In genomic region chr12:5252569-5252968, GRCm38 (mm10) we compare ENCODE assay signal across 22 mouse cellular contexts.
DNase-seq lines count a peak whose midpoint lies in the region; ATAC-seq and TF ChIP-seq lines count a peak whose summit lies in the region.
"Had no signal": no experiment of that assay in that cellular context is flagged by ENCODE, and none has a peak within 500 bp of the region (broad histone marks: within the 10 kb centered on the region; RNA-seq: fewer than 3 reads in every experiment).

No protein-coding gene starts in this region.

- no peak for DNase-seq in forebrain, postnatal 0 days
- DNase-seq in left cerebral cortex, adult 2 months (ENCODE audit: extremely low spot score in 1 of 2, low spot score in 2 of 2) = no peak
- no peak for DNase-seq in left cerebral cortex, postnatal 25 days (ENCODE audit: low spot score in 2 of 2)
- no peak for DNase-seq in T-cell, adult 2 months (ENCODE audit: low spot score)
- DNase-seq in liver, postnatal 0 days = no peak
- DNase-seq: adrenal gland, postnatal 25 days; cerebellum, adult 11 months; heart, postnatal 4 days; kidney, adult 8-10 months; kidney, postnatal 10 days; lung, adult 18-20 months; lung, postnatal 10 days had no signal

- ATAC-seq in forebrain, embryonic 13.5 days = no peak
- no peak for ATAC-seq in forebrain, postnatal 0 days
- no peak for ATAC-seq in forebrain, embryonic 15.5 days (replicated peaks)
- no peak for ATAC-seq in liver, postnatal 0 days
- ATAC-seq: intestine, embryonic 15.5 days had no signal

- H3K4me1 ChIP-seq in forebrain, embryonic 13.5 days = peaks cover 42% of the 10 kb centered on the region
- 0 out of 2 replicates have a peak, but pooled peaks cover 10% of the 10 kb centered on the region for H3K4me1 ChIP-seq in forebrain, postnatal 0 days (ENCODE audit: insufficient read depth)
- H3K4me1 ChIP-seq in forebrain, embryonic 15.5 days = peaks cover 38% of the 10 kb centered on the region
- peaks cover 47% of the 10 kb centered on the region for H3K4me1 ChIP-seq in olfactory bulb, adult 2 months (ENCODE audit: control insufficient read depth, insufficient read depth, low read length)
- no peaks in the 10 kb centered on the region for H3K4me1 ChIP-seq in liver, postnatal 0 days (ENCODE audit: insufficient read depth)

- no peak overlapping the region for H3K4me2 ChIP-seq in forebrain, embryonic 13.5 days
- no peak overlapping the region for H3K4me2 ChIP-seq in forebrain, postnatal 0 days (ENCODE audit: low read depth)
- H3K4me2 ChIP-seq in forebrain, embryonic 15.5 days (replicated peaks) = no peak overlapping the region
- no peak overlapping the region for H3K4me2 ChIP-seq in liver, postnatal 0 days (ENCODE audit: low read depth, low read length)
- H3K4me2 ChIP-seq: heart, embryonic 15.5 days; intestine, embryonic 15.5 days; limb, embryonic 12.5 days; liver, embryonic 11.5 days; midbrain, embryonic 12.5 days; neural tube, embryonic 13.5 days had no signal

- H3K9ac ChIP-seq in forebrain, embryonic 13.5 days = no peak overlapping the region
- H3K9ac ChIP-seq in forebrain, postnatal 0 days = no peak overlapping the region
- H3K9ac ChIP-seq in forebrain, embryonic 15.5 days (replicated peaks) = no peak overlapping the region
- no peak overlapping the region for H3K9ac ChIP-seq in liver, postnatal 0 days (replicated peaks)
- H3K9ac ChIP-seq: heart, embryonic 15.5 days; intestine, embryonic 15.5 days; limb, embryonic 12.5 days; midbrain, embryonic 12.5 days; neural tube, embryonic 13.5 days had no signal

- H3K27ac ChIP-seq in forebrain, embryonic 13.5 days = peak overlapping the region; percentile 75
- H3K27ac ChIP-seq in forebrain, postnatal 0 days (ENCODE audit: low read depth, low read length) = no peak overlapping the region
- H3K27ac ChIP-seq in left cerebral cortex, adult 2 months = 0 out of 2 replicates have a peak overlapping the region, but pooled peaks have one; percentile 6
- peak overlapping the region; percentile 73; the same call in 1 of the 2 replicates for H3K27ac ChIP-seq in forebrain, embryonic 15.5 days (replicated peaks)
- H3K27ac ChIP-seq in olfactory bulb, adult 2 months (ENCODE audit: insufficient read depth, low read depth, low read length) = peak overlapping the region; percentile 41
- H3K27ac ChIP-seq in liver, postnatal 0 days (ENCODE audit: low read depth) = no peak overlapping the region
- H3K27ac ChIP-seq: heart, embryonic 15.5 days; limb, embryonic 12.5 days had no signal

- H3K4me3 ChIP-seq in forebrain, embryonic 13.5 days = no peak overlapping the region
- H3K4me3 ChIP-seq in forebrain, postnatal 0 days (ENCODE audit: low read depth, low read length) = no peak overlapping the region
- H3K4me3 ChIP-seq in left cerebral cortex, adult 2 months = no peak overlapping the region
- no peak overlapping the region for H3K4me3 ChIP-seq in forebrain, embryonic 15.5 days
- H3K4me3 ChIP-seq in olfactory bulb, adult 2 months (ENCODE audit: insufficient read depth, low read depth, low read length) = no peak overlapping the region
- no peak overlapping the region for H3K4me3 ChIP-seq in liver, postnatal 0 days (ENCODE audit: low read depth, low read length)
- H3K4me3 ChIP-seq: heart, embryonic 15.5 days; intestine, embryonic 15.5 days; limb, embryonic 12.5 days; midbrain, embryonic 12.5 days; myocyte; neural tube, embryonic 13.5 days had no signal

- TF ChIP-seq EP300 in liver, postnatal 0 days (IDR thresholded peaks at IDR 0.05; ENCODE audit: low read depth) = no peak

- no peaks in the 10 kb centered on the region for H3K36me3 ChIP-seq in forebrain, embryonic 13.5 days (ENCODE audit: poor library complexity, severe bottlenecking)
- H3K36me3 ChIP-seq in forebrain, postnatal 0 days (ENCODE audit: insufficient read depth) = no peaks in the 10 kb centered on the region
- no peaks in the 10 kb centered on the region for H3K36me3 ChIP-seq in forebrain, embryonic 15.5 days
- H3K36me3 ChIP-seq in liver, postnatal 0 days (replicated peaks; ENCODE audit: insufficient read depth, low read length) = no peaks in the 10 kb centered on the region
- H3K36me3 ChIP-seq: heart, embryonic 15.5 days; intestine, embryonic 15.5 days; limb, embryonic 12.5 days; midbrain, embryonic 12.5 days; neural tube, embryonic 13.5 days had no signal

- TF ChIP-seq CTCF in forebrain, postnatal 0 days (IDR thresholded peaks at IDR 0.05; ENCODE audit: low read depth) = no peak
- TF ChIP-seq CTCF in left cerebral cortex, adult 2 months (IDR thresholded peaks at IDR 0.05) = no peak
- TF ChIP-seq CTCF in olfactory bulb, adult 2 months (IDR thresholded peaks at IDR 0.05; ENCODE audit: insufficient read depth, low read depth, low read length) = no peak
- TF ChIP-seq CTCF in liver, postnatal 0 days (IDR thresholded peaks at IDR 0.05; ENCODE audit: low read depth) = no peak

- H3K27me3 ChIP-seq in forebrain, embryonic 13.5 days = no peaks in the 10 kb centered on the region
- no peaks in the 10 kb centered on the region for H3K27me3 ChIP-seq in forebrain, postnatal 0 days (ENCODE audit: insufficient read depth, low read length)
- no peaks in the 10 kb centered on the region for H3K27me3 ChIP-seq in forebrain, embryonic 15.5 days
- no peaks in the 10 kb centered on the region for H3K27me3 ChIP-seq in liver, postnatal 0 days (ENCODE audit: insufficient read depth, low read length)
- H3K27me3 ChIP-seq: heart, embryonic 15.5 days; intestine, embryonic 15.5 days; limb, embryonic 12.5 days; midbrain, embryonic 12.5 days; neural tube, embryonic 13.5 days had no signal

- WGBS in forebrain, embryonic 13.5 days = 65% methylated on average over 2 of the region's 2 CpGs
- WGBS in forebrain, postnatal 0 days = 69% methylated on average over 2 of the region's 2 CpGs
- 59% methylated on average over 2 of the region's 2 CpGs for WGBS in forebrain, embryonic 15.5 days
- 50% methylated on average over 2 of the region's 2 CpGs for WGBS in olfactory bulb, adult 2 months
- WGBS in liver, postnatal 0 days (ENCODE audit: insufficient replicate concordance) = 77% methylated on average over 2 of the region's 2 CpGs

- no peaks in the 10 kb centered on the region for H3K9me3 ChIP-seq in forebrain, embryonic 13.5 days (replicated peaks)
- H3K9me3 ChIP-seq in forebrain, postnatal 0 days (ENCODE audit: low read length) = no peaks in the 10 kb centered on the region
- H3K9me3 ChIP-seq in forebrain, embryonic 15.5 days = no peaks in the 10 kb centered on the region
- no peaks in the 10 kb centered on the region for H3K9me3 ChIP-seq in liver, postnatal 0 days (ENCODE audit: low read length)
- H3K9me3 ChIP-seq: heart, embryonic 15.5 days; intestine, embryonic 15.5 days; limb, embryonic 12.5 days; midbrain, embryonic 12.5 days; neural tube, embryonic 13.5 days had no signal

- intact Hi-C loops in left cerebral cortex, adult 2 months (cut with DNase I) = no loop called here
- intact Hi-C loops in left cerebral cortex, postnatal 25 days (cut with DNase I) = no loop called here

- no peak for TF ChIP-seq POLR2A in olfactory bulb, adult 2 months (IDR thresholded peaks at IDR 0.05; ENCODE audit: insufficient read depth, low read depth, low read length)

Comparison
In these comparisons a context has a peak if more than half of its experiments do, and no peak if none do; other contexts are left out.
1. H3K27ac ChIP-seq: peak in forebrain, embryonic 13.5 days (single experiment), left cerebral cortex, adult 2 months (single experiment), forebrain, embryonic 15.5 days (single experiment) and olfactory bulb, adult 2 months (single experiment); none in forebrain, postnatal 0 days (single experiment) and liver, postnatal 0 days (single experiment).